Mouse (Mus musculus): ENCODE measurements around the gene Tmem185b.

DNA sequence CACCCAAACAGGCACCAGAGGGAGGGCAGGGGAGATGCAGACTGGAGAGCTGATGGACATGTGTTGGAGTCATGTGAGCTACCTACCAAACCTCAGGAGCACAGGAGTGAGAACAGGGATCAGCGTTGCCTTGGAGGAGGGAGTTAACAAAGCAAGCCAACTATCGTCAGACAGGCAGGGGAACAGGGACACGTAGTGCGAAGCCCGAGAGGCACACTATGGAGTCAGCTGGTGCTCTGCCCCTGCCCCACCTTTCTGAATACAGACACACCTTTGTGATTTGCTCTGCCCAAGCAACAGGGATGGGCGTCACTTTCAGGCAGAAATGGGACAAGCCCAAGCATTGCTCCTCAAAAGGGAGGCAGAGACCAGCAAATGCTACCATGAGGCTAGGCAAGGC is 11.7 kb downstream of the Tmem185b start:
- no peak for TF ChIP-seq NANOG (IDR thresholded peaks at IDR 0.05; ENCODE audit: borderline replicate concordance, low read length)
- no peak for TF ChIP-seq CTCF (conservative IDR thresholded peaks at IDR 0.05; ENCODE audit: low read length)
- TF ChIP-seq POU5F1 (IDR thresholded peaks at IDR 0.05; ENCODE audit: borderline replicate concordance, low read length) = no peak

Data from E14TG2a.4 (cell line).